Mouse (Mus musculus) midbrain, embryonic 16.5 days (tissue): ENCODE results near the gene Ikzf4. TPM values are rescaled to one million over a fixed set of nuclear protein-coding genes. Genes with fewer than 3 reads are reported as not detected.

Source experiments
- ATAC-seq: fragments of 200-750 bp; cut with Nextera tagmentation; 2 replicates; pipeline ENCODE4 v1.8.0; 2017; ENCODE audit warnings: moderate TSS enrichment
- H3K27ac ChIP-seq: fragments of 300-500 bp; sonication (generic); 2 replicates; pipeline ENCODE4 v1.5.1; 2014; ENCODE audit warnings: mild to moderate bottlenecking, low read length, mixed read lengths
- H3K27me3 ChIP-seq: fragments of 300-500 bp; sonication (generic); 2 replicates; pipeline ENCODE4 v1.6.1; 2014; ENCODE audit warnings: low read depth, low read length, mixed read lengths; ENCODE audit not compliant: control insufficient read depth, insufficient read depth
- H3K36me3 ChIP-seq: fragments of 300-500 bp; sonication (generic); 2 replicates; pipeline ENCODE4 v1.6.1; 2014; ENCODE audit warnings: mild to moderate bottlenecking, low read length, moderate library complexity, mixed read lengths; ENCODE audit not compliant: control insufficient read depth, insufficient read depth
- H3K4me1 ChIP-seq: fragments of 300-500 bp; sonication (generic); 2 replicates; pipeline ENCODE4 v1.6.1; 2014; ENCODE audit warnings: mild to moderate bottlenecking, low read length, mixed read lengths; ENCODE audit not compliant: control insufficient read depth, insufficient read depth
- H3K4me2 ChIP-seq: fragments of 300-500 bp; sonication (generic); 2 replicates; pipeline ENCODE4 v1.6.1; 2014; ENCODE audit warnings: mild to moderate bottlenecking, low read length, mixed read lengths
- H3K4me3 ChIP-seq: fragments of 300-500 bp; sonication (generic); 2 replicates; pipeline ENCODE4 v1.5.1; 2014; ENCODE audit warnings: low read depth, mild to moderate bottlenecking, low read length, moderate library complexity, mixed read lengths
- H3K9ac ChIP-seq: fragments of 300-500 bp; sonication (generic); 2 replicates; pipeline ENCODE4 v1.6.1; 2014; ENCODE audit warnings: low read depth, low read length, mixed read lengths
- H3K9me3 ChIP-seq: fragments of 300-500 bp; sonication (generic); replicated peaks from 2 replicates; pipeline ENCODE4 v1.6.1; 2014; ENCODE audit warnings: mild to moderate bottlenecking, low read length, mixed read lengths; ENCODE audit not compliant: control insufficient read depth, poor library complexity, severe bottlenecking
- WGBS: fragments of 180-500 bp; shearing (Covaris S2); extraction: QIAGEN DNeasy Blood & Tissue Kit; methylation state at CpG from one replicate; pipeline ENCODE4 v1.1.7; 2014; 5-methylcytosine and 5-hydroxymethylcytosine counted together
- microRNA-seq: library from miRNA; unstranded; fragments of <30 nt; microRNA quantifications from one replicate; pipeline ENCODE4, GENCODE M21; 2017
- polyA plus RNA-seq: library from polyadenylated mRNA; unstranded; fragments of >200 nt; fragmentation: Nextera tagmentation; extraction: Ambion mirVana; gene quantifications from 2 replicates; pipeline ENCODE4 v1.2.1, GENCODE M21; 2015

Ikzf4 gene
- polyA plus RNA-seq, 1 experiment from 2014 or later = 23.5 TPM

GRCm38 (mm10) chr10:128587120-128587519 is 58.7 kb downstream of the Ikzf4 start:
- ATAC-seq = no peak
- Histone ChIP-seq H3K27ac (no peak overlapping the region), H3K9me3 (no peaks in the 10 kb centered on the region), H3K4me3 (no peak overlapping the region), H3K4me1 (peaks cover 4% of the 10 kb centered on the region; the same call in 1 of the 2 replicates), H3K36me3 (no peaks in the 10 kb centered on the region), H3K4me2 (no peak overlapping the region), H3K9ac (no peak overlapping the region), H3K27me3 (peaks cover 46% of the 10 kb centered on the region)
- WGBS = 52% methylated on average over 4 of the region's 4 CpGs

GRCm38 (mm10) chr10:128586546-128586945 is 59.2 kb downstream of the Ikzf4 start:
- WGBS = 11% methylated on average over 1 of the region's 1 CpGs
- Histone ChIP-seq H3K27ac (no peak overlapping the region), H3K4me1 (peaks cover 4% of the 10 kb centered on the region; the same call in 1 of the 2 replicates), H3K9ac (no peak overlapping the region), H3K4me3 (no peak overlapping the region), H3K9me3 (no peaks in the 10 kb centered on the region), H3K36me3 (no peaks in the 10 kb centered on the region), H3K27me3 (peaks cover 46% of the 10 kb centered on the region), H3K4me2 (no peak overlapping the region)
- ATAC-seq = no peak

- no peaks in the 10 kb centered on the region for H3K9me3 ChIP-seq
- H3K27ac ChIP-seq = no peak overlapping the region
- WGBS = 10% methylated on average over 4 of the region's 4 CpGs
- no peak for ATAC-seq
- no peak overlapping the region for H3K4me3 ChIP-seq
- no peaks in the 10 kb centered on the region for H3K36me3 ChIP-seq
- peaks cover 3% of the 10 kb centered on the region; the same call in 1 of the 2 replicates for H3K4me1 ChIP-seq
- peaks cover 34% of the 10 kb centered on the region for H3K27me3 ChIP-seq
- H3K9ac ChIP-seq = no peak overlapping the region
- no peak overlapping the region for H3K4me2 ChIP-seq
These were observed 61.4 kb downstream of the Ikzf4 start for GRCm38 (mm10) chr10:128584386-128584785.

- 25% methylated on average over 7 of the region's 7 CpGs for WGBS
- H3K27ac ChIP-seq = no peak overlapping the region
- no peak overlapping the region for H3K4me2 ChIP-seq
- H3K9me3 ChIP-seq = no peaks in the 10 kb centered on the region
- H3K9ac ChIP-seq = no peak overlapping the region
- no peaks in the 10 kb centered on the region for H3K36me3 ChIP-seq
- no peaks in the 10 kb centered on the region for H3K4me1 ChIP-seq
- peaks cover 27% of the 10 kb centered on the region for H3K27me3 ChIP-seq
- H3K4me3 ChIP-seq = no peak overlapping the region
- ATAC-seq = no peak
These were observed 62.1 kb downstream of the Ikzf4 start for GRCm38 (mm10) chr10:128583644-128584043.

Small RNAs within 50 kb of the gene (microRNA-seq; reads per million reads assigned to microRNA genes)
- gene Mir6917 = not detected

Other genes starting within 250 kb of the Ikzf4 start
- gene Slc39a5, start 244.8 kb downstream of the Ikzf4 start, polyA plus RNA-seq = 0.10 TPM in 1 of 2 replicates, not detected in the other
- gene Nabp2, start 234.5 kb downstream of the Ikzf4 start, polyA plus RNA-seq = 141 and 150 TPM in 2 replicates
- gene Rnf41, start 234.3 kb downstream of the Ikzf4 start, polyA plus RNA-seq = 105 and 108 TPM in 2 replicates
- 185 and 195 TPM in 2 replicates for gene Smarcc2, start 186.7 kb downstream of the Ikzf4 start, polyA plus RNA-seq
- 852 and 855 TPM in 2 replicates for gene Myl6, start 151.8 kb downstream of the Ikzf4 start, polyA plus RNA-seq
- gene Myl6b, start 147.3 kb downstream of the Ikzf4 start, polyA plus RNA-seq = 5.3 and 6.4 TPM in 2 replicates
- 8.8 and 8.9 TPM in 2 replicates for gene Esyt1, start 120.1 kb downstream of the Ikzf4 start, polyA plus RNA-seq
- 17.8 and 19.7 TPM in 2 replicates for gene Zc3h10, start 98.2 kb downstream of the Ikzf4 start, polyA plus RNA-seq
- 1,924 and 2,018 TPM in 2 replicates for gene Rpl41, start 96.7 kb downstream of the Ikzf4 start, polyA plus RNA-seq
- gene Pa2g4, start 80.0 kb downstream of the Ikzf4 start, polyA plus RNA-seq = 124 and 125 TPM in 2 replicates
- gene Erbb3, start 56.3 kb downstream of the Ikzf4 start, polyA plus RNA-seq = 0.41 and 0.47 TPM in 2 replicates
- gene Rps26, start 19.2 kb downstream of the Ikzf4 start, polyA plus RNA-seq = 295 and 315 TPM in 2 replicates
- gene Suox, start 28.1 kb upstream of the Ikzf4 start, polyA plus RNA-seq = 13.4 and 13.7 TPM in 2 replicates
- gene Rab5b, start 50.3 kb upstream of the Ikzf4 start, polyA plus RNA-seq = 119 and 128 TPM in 2 replicates
- gene Pmel, start 58.2 kb upstream of the Ikzf4 start, polyA plus RNA-seq = 0.37 and 0.77 TPM in 2 replicates
- gene Cdk2, start 59.0 kb upstream of the Ikzf4 start, polyA plus RNA-seq = 14.6 and 15.0 TPM in 2 replicates
- gene Dgka, start 98.9 kb upstream of the Ikzf4 start, polyA plus RNA-seq = 6.1 and 6.3 TPM in 2 replicates
- 45.5 and 47.7 TPM in 2 replicates for gene Pym1, start 101.9 kb upstream of the Ikzf4 start, polyA plus RNA-seq
- gene Mmp19, start 144.9 kb upstream of the Ikzf4 start, polyA plus RNA-seq = 0.51 and 0.88 TPM in 2 replicates
- 54.2 and 59.5 TPM in 2 replicates for gene Dnajc14, start 158.1 kb upstream of the Ikzf4 start, polyA plus RNA-seq
- gene Tmem198b, start 158.4 kb upstream of the Ikzf4 start, polyA plus RNA-seq = 14.8 and 16.1 TPM in 2 replicates
- 143 and 152 TPM in 2 replicates for gene Sarnp, start 171.3 kb upstream of the Ikzf4 start, polyA plus RNA-seq
- 17.7 and 18.6 TPM in 2 replicates for gene Ormdl2, start 175.7 kb upstream of the Ikzf4 start, polyA plus RNA-seq
- 7.6 and 7.9 TPM in 2 replicates for gene Gdf11, start 245.7 kb upstream of the Ikzf4 start, polyA plus RNA-seq